Mouse (Mus musculus) ES-E14 (cell line): ENCODE measurements at regions not wholly inside any gene's neighbourhood (a gene's known extent, or its start where the extent isn't known, plus 50 kb on each side); places are given as distances from the start of the nearest gene placed in this dataset.

Source experiments
- CHD2 ChIP-seq: IDR thresholded peaks from 2 replicates; pipeline ENCODE4 v1.6.1; 2014; ENCODE audit warnings: mild to moderate bottlenecking, low read depth, low read length, inconsistent platforms
- HCFC1 ChIP-seq: IDR thresholded peaks from 2 replicates; pipeline ENCODE4 v1.6.1; 2012; ENCODE audit warnings: low read length, inconsistent platforms, borderline replicate concordance; ENCODE audit not compliant: insufficient read depth
- ZNF384 ChIP-seq: IDR thresholded peaks from 2 replicates; pipeline ENCODE4 v1.6.1; 2012; ENCODE audit warnings: low read depth, low read length, inconsistent platforms

DNA sequence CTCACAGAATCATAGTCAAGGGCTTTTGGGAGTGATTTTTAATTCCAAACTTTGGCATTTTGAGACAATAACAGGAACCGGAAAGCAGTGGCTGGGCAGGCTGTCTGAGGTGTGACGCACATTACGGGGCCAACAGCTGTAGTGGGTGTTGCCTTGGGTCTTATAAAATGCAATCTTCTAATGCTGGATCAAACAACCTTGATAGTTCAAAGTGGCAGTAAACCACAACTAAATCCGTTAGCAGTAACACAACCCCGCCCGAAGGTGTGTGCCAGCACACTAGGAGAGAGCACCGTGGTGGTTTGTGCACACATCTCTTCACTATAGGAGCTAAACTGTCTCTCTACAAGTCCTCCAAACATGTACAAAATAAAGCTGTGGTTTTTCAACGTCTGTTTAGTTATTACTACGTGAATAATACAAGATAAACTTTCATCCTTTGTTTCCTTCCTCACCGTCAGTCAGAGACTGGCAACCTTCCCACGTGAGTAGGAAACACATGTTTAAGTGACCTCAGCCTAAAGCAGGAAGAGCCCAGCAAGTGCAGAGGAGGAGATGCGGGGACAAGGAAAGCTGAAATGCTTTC is 72.0 kb upstream of the Dph5 start:
- TF ChIP-seq HCFC1 (no peak), CHD2 (no peak), ZNF384 (no peak)
